Mouse (Mus musculus) neural tube, embryonic 13.5 days (tissue): ENCODE measurements around the gene Syne1. TPM values are rescaled to one million over a fixed set of nuclear protein-coding genes. Genes with fewer than 3 reads are reported as not detected.

Experiments used
- ATAC-seq: fragments of 200-750 bp; cut with Nextera tagmentation; 2 replicates; pipeline ENCODE4 v1.8.0; 2017; ENCODE audit warnings: low read depth, mild to moderate bottlenecking, moderate TSS enrichment, moderate library complexity
- H3K27ac ChIP-seq: fragments of 300-500 bp; sonication (generic); replicated peaks from 2 replicates; pipeline ENCODE4 v1.5.1; 2015; ENCODE audit warnings: moderate library complexity, mild to moderate bottlenecking, inconsistent platforms
- H3K27me3 ChIP-seq: fragments of 300-500 bp; sonication (generic); 2 replicates; pipeline ENCODE4 v1.6.1; 2015; ENCODE audit warnings: mild to moderate bottlenecking, inconsistent platforms
- H3K36me3 ChIP-seq: fragments of 300-500 bp; sonication (generic); 2 replicates; pipeline ENCODE4 v1.6.1; 2015; ENCODE audit warnings: mild to moderate bottlenecking, inconsistent platforms
- H3K4me1 ChIP-seq: fragments of 300-500 bp; sonication (generic); replicated peaks from 2 replicates; pipeline ENCODE4 v1.6.1; 2015; ENCODE audit warnings: inconsistent platforms
- H3K4me2 ChIP-seq: fragments of 300-500 bp; sonication (generic); 2 replicates; pipeline ENCODE4 v1.6.1; 2015; ENCODE audit warnings: inconsistent platforms, mild to moderate bottlenecking, moderate library complexity
- H3K4me3 ChIP-seq: fragments of 300-500 bp; sonication (generic); 2 replicates; pipeline ENCODE4 v1.5.1; 2015; ENCODE audit warnings: mild to moderate bottlenecking, inconsistent platforms
- H3K9ac ChIP-seq: fragments of 300-500 bp; sonication (generic); 2 replicates; pipeline ENCODE4 v1.6.1; 2015; ENCODE audit warnings: moderate library complexity, mild to moderate bottlenecking, inconsistent platforms
- H3K9me3 ChIP-seq: fragments of 300-500 bp; sonication (generic); 2 replicates; pipeline ENCODE4 v1.6.1; 2016; ENCODE audit warnings: inconsistent platforms
- WGBS: fragments of 180-500 bp; shearing (Covaris S2); methylation state at CpG from one replicate; pipeline ENCODE4 v1.1.7; 2015; 5-methylcytosine and 5-hydroxymethylcytosine counted together
- polyA plus RNA-seq: library from polyadenylated mRNA; unstranded; fragments of >200 nt; fragmentation: Nextera tagmentation; extraction: Ambion mirVana; gene quantifications from 2 replicates; pipeline ENCODE4 v1.2.1, GENCODE M21; 2015

Gene Syne1
- polyA plus RNA-seq, 1 experiment from 2014 or later: 8.1 TPM

- no peak for ATAC-seq
- 0 out of 2 replicates have a peak, but pooled peaks cover 3% of the 10 kb centered on the region for H3K36me3 ChIP-seq
- H3K9me3 ChIP-seq: no peaks in the 10 kb centered on the region
- peaks cover 19% of the 10 kb centered on the region for H3K4me1 ChIP-seq
- H3K9ac ChIP-seq: no peak overlapping the region
- H3K4me2 ChIP-seq: no peak overlapping the region
- no peak overlapping the region for H3K4me3 ChIP-seq
- H3K27me3 ChIP-seq: no peaks in the 10 kb centered on the region
- no peak overlapping the region for H3K27ac ChIP-seq
- 85% methylated on average over 4 of the region's 4 CpGs for WGBS
Observed at GRCm38 (mm10) chr10:5190756-5191155, 360.5 kb downstream of the Syne1 start.

- H3K4me1 ChIP-seq: 0 out of 2 replicates have a peak, but pooled peaks cover 10% of the 10 kb centered on the region
- ATAC-seq: no peak
- H3K4me3 ChIP-seq: no peak overlapping the region
- no peak overlapping the region for H3K4me2 ChIP-seq
- peaks cover 17% of the 10 kb centered on the region for H3K36me3 ChIP-seq
- no peak overlapping the region for H3K27ac ChIP-seq
- no peaks in the 10 kb centered on the region for H3K9me3 ChIP-seq
- no peak overlapping the region for H3K9ac ChIP-seq
- H3K27me3 ChIP-seq: no peaks in the 10 kb centered on the region
Observed at GRCm38 (mm10) chr10:5188890-5189289, 362.4 kb downstream of the Syne1 start.

- Histone ChIP-seq H3K4me2 (no peak overlapping the region), H3K27ac (no peak overlapping the region), H3K4me3 (no peak overlapping the region), H3K27me3 (no peaks in the 10 kb centered on the region), H3K9ac (no peak overlapping the region), H3K9me3 (no peaks in the 10 kb centered on the region), H3K4me1 (no peaks in the 10 kb centered on the region), H3K36me3 (peaks cover 29% of the 10 kb centered on the region)
- 89% methylated on average over 19 of the region's 19 CpGs for WGBS
- no peak for ATAC-seq
Observed at GRCm38 (mm10) chr10:5185156-5186083, 365.9 kb downstream of the Syne1 start.

- Histone ChIP-seq H3K27me3 (no peaks in the 10 kb centered on the region), H3K9ac (no peak overlapping the region), H3K4me3 (no peak overlapping the region), H3K9me3 (no peaks in the 10 kb centered on the region), H3K27ac (no peak overlapping the region), H3K4me1 (no peaks in the 10 kb centered on the region), H3K4me2 (no peak overlapping the region), H3K36me3 (peaks cover 29% of the 10 kb centered on the region)
- no peak for ATAC-seq
- WGBS: 93% methylated on average over 4 of the region's 4 CpGs
Observed at GRCm38 (mm10) chr10:5181771-5182176, 369.5 kb downstream of the Syne1 start.

GRCm38 (mm10) chr10:5179891-5180290, 371.4 kb downstream of the Syne1 start:
- H3K27me3 ChIP-seq: no peaks in the 10 kb centered on the region
- peaks cover 25% of the 10 kb centered on the region for H3K36me3 ChIP-seq
- H3K27ac ChIP-seq: no peak overlapping the region
- ATAC-seq: no peak
- no peaks in the 10 kb centered on the region for H3K9me3 ChIP-seq
- no peak overlapping the region for H3K4me3 ChIP-seq
- WGBS: 90% methylated on average over 3 of the region's 3 CpGs
- no peaks in the 10 kb centered on the region for H3K4me1 ChIP-seq
- no peak overlapping the region for H3K4me2 ChIP-seq
- H3K9ac ChIP-seq: no peak overlapping the region

GRCm38 (mm10) chr10:5177446-5178015, 373.8 kb downstream of the Syne1 start:
- no peak for ATAC-seq
- peaks cover 10% of the 10 kb centered on the region for H3K36me3 ChIP-seq

GRCm38 (mm10) chr10:5176371-5176770, 374.9 kb downstream of the Syne1 start:
- Histone ChIP-seq H3K27ac (no peak overlapping the region), H3K4me2 (no peak overlapping the region), H3K4me3 (no peak overlapping the region), H3K9ac (no peak overlapping the region), H3K9me3 (no peaks in the 10 kb centered on the region), H3K27me3 (no peaks in the 10 kb centered on the region), H3K36me3 (peaks cover 11% of the 10 kb centered on the region), H3K4me1 (no peaks in the 10 kb centered on the region)
- 89% methylated on average over 2 of the region's 2 CpGs for WGBS
- ATAC-seq: no peak

More at GRCm38 (mm10) chr10:5177446-5178015, 373.8 kb downstream of the Syne1 start:
- WGBS: 77% methylated on average over 9 of the region's 9 CpGs
- Histone ChIP-seq H3K4me1 (no peaks in the 10 kb centered on the region), H3K9ac (no peak overlapping the region), H3K4me3 (no peak overlapping the region), H3K9me3 (no peaks in the 10 kb centered on the region), H3K4me2 (no peak overlapping the region), H3K27ac (no peak overlapping the region), H3K27me3 (no peaks in the 10 kb centered on the region)

GRCm38 (mm10) chr10:5170425-5170824, 380.9 kb downstream of the Syne1 start:
- H3K9me3 ChIP-seq: no peaks in the 10 kb centered on the region
- no peak overlapping the region for H3K9ac ChIP-seq
- no peak for ATAC-seq
- no peak overlapping the region for H3K4me3 ChIP-seq
- 50% methylated on average over 1 of the region's 1 CpGs for WGBS
- no peak overlapping the region for H3K27ac ChIP-seq
- peaks cover 11% of the 10 kb centered on the region for H3K36me3 ChIP-seq
- H3K4me2 ChIP-seq: no peak overlapping the region
- H3K4me1 ChIP-seq: no peaks in the 10 kb centered on the region
- no peaks in the 10 kb centered on the region for H3K27me3 ChIP-seq

- Histone ChIP-seq H3K4me3 (no peak overlapping the region), H3K27me3 (no peaks in the 10 kb centered on the region), H3K4me1 (no peaks in the 10 kb centered on the region), H3K4me2 (no peak overlapping the region), H3K27ac (no peak overlapping the region), H3K9ac (no peak overlapping the region), H3K36me3 (0 out of 2 replicates have a peak, but pooled peaks cover 4% of the 10 kb centered on the region), H3K9me3 (no peaks in the 10 kb centered on the region)
- 87% methylated on average over 3 of the region's 3 CpGs for WGBS
- ATAC-seq: no peak
Observed at GRCm38 (mm10) chr10:5167481-5167880, 383.8 kb downstream of the Syne1 start.

- 93% methylated on average over 5 of the region's 5 CpGs for WGBS
- Histone ChIP-seq H3K9me3 (no peaks in the 10 kb centered on the region), H3K27ac (no peak overlapping the region), H3K4me3 (no peak overlapping the region), H3K9ac (no peak overlapping the region), H3K4me1 (no peaks in the 10 kb centered on the region), H3K27me3 (no peaks in the 10 kb centered on the region), H3K36me3 (no peaks in the 10 kb centered on the region), H3K4me2 (no peak overlapping the region)
- ATAC-seq: no peak
Observed at GRCm38 (mm10) chr10:5165439-5165838, 385.8 kb downstream of the Syne1 start.

GRCm38 (mm10) chr10:5163770-5164169, 387.5 kb downstream of the Syne1 start:
- WGBS: 59% methylated on average over 6 of the region's 6 CpGs

GRCm38 (mm10) chr10:5163286-5163685, 388.0 kb downstream of the Syne1 start:
- no peak overlapping the region for H3K27ac ChIP-seq
- no peak overlapping the region for H3K4me3 ChIP-seq
- no peaks in the 10 kb centered on the region for H3K27me3 ChIP-seq
- WGBS: 82% methylated on average over 3 of the region's 3 CpGs
- no peak for ATAC-seq
- H3K9ac ChIP-seq: no peak overlapping the region
- H3K4me1 ChIP-seq: no peaks in the 10 kb centered on the region
- no peak overlapping the region for H3K4me2 ChIP-seq
- H3K36me3 ChIP-seq: no peaks in the 10 kb centered on the region
- H3K9me3 ChIP-seq: no peaks in the 10 kb centered on the region

More at GRCm38 (mm10) chr10:5163770-5164169, 387.5 kb downstream of the Syne1 start:
- no peaks in the 10 kb centered on the region for H3K9me3 ChIP-seq
- H3K27me3 ChIP-seq: no peaks in the 10 kb centered on the region
- no peaks in the 10 kb centered on the region for H3K36me3 ChIP-seq
- no peak overlapping the region for H3K27ac ChIP-seq
- H3K4me1 ChIP-seq: no peaks in the 10 kb centered on the region
- ATAC-seq: no peak
- no peak overlapping the region for H3K9ac ChIP-seq
- no peak overlapping the region for H3K4me3 ChIP-seq
- no peak overlapping the region for H3K4me2 ChIP-seq
